Mouse (Mus musculus): ENCODE data around the gene Tjp1. TPM values are rescaled to one million over a fixed set of nuclear protein-coding genes. Genes with fewer than 3 reads are reported as not detected.

The Tjp1 gene
- polyA plus RNA-seq, 1 experiment from 2014 or later = 29.7 TPM

DNA sequence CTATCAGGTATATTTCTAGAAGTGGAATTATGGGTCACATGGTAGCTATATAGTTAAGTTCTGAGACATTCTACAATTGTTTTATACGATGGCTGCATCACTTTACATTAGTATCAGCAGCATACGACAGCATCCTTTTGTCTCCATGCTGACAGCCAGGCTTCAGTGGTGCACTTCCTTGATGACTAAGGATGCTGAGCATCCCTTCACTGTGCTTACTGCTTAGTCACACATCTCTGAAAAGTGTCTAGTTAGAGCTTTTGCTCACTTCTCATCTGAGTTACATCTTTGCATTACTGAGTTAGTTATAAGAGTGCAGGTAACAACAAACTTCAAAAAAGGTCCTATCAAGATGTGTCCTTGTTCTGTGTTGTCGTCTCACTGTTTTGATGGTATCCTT lies 182.3 kb downstream of the Tjp1 start:
- no peaks in the 10 kb centered on the region for H3K9me3 ChIP-seq (replicated peaks)
- H3K9ac ChIP-seq (replicated peaks) = no peak overlapping the region
- no peaks in the 10 kb centered on the region for H3K27me3 ChIP-seq (replicated peaks)
- no peak overlapping the region for H3K27ac ChIP-seq (replicated peaks)
- WGBS = 85% methylated on average over 3 of the region's 3 CpGs
- ATAC-seq (ENCODE audit: low FRiP score) = no peak
- H3K36me3 ChIP-seq = peaks cover 11% of the 10 kb centered on the region; the same call in 1 of the 2 replicates
- no peak overlapping the region for H3K4me3 ChIP-seq (replicated peaks)
- H3K4me2 ChIP-seq = no peak overlapping the region
- no peaks in the 10 kb centered on the region for H3K4me1 ChIP-seq

- Histone ChIP-seq H3K4me2 (no peak overlapping the region), H3K4me3 (replicated peaks) (no peak overlapping the region), H3K9ac (replicated peaks) (no peak overlapping the region), H3K9me3 (replicated peaks) (no peaks in the 10 kb centered on the region), H3K36me3 (peaks cover 32% of the 10 kb centered on the region), H3K27me3 (replicated peaks) (no peaks in the 10 kb centered on the region), H3K27ac (replicated peaks) (no peak overlapping the region), H3K4me1 (no peaks in the 10 kb centered on the region)
- 91% methylated on average over 7 of the region's 7 CpGs for WGBS
- ATAC-seq (ENCODE audit: low FRiP score) = no peak
Observed at GRCm38 (mm10) chr7:65337581-65338270, 189.9 kb downstream of the Tjp1 start.

GRCm38 (mm10) chr7:65333081-65333760 lies 194.4 kb downstream of the Tjp1 start:
- Histone ChIP-seq H3K27ac (replicated peaks) (no peak overlapping the region), H3K9ac (replicated peaks) (no peak overlapping the region), H3K27me3 (replicated peaks) (no peaks in the 10 kb centered on the region), H3K9me3 (replicated peaks) (no peaks in the 10 kb centered on the region), H3K4me1 (no peaks in the 10 kb centered on the region), H3K36me3 (peaks cover 17% of the 10 kb centered on the region), H3K4me3 (replicated peaks) (no peak overlapping the region), H3K4me2 (no peak overlapping the region)
- ATAC-seq (ENCODE audit: low FRiP score) = no peak
- WGBS = 82% methylated on average over 2 of the region's 2 CpGs

DNA sequence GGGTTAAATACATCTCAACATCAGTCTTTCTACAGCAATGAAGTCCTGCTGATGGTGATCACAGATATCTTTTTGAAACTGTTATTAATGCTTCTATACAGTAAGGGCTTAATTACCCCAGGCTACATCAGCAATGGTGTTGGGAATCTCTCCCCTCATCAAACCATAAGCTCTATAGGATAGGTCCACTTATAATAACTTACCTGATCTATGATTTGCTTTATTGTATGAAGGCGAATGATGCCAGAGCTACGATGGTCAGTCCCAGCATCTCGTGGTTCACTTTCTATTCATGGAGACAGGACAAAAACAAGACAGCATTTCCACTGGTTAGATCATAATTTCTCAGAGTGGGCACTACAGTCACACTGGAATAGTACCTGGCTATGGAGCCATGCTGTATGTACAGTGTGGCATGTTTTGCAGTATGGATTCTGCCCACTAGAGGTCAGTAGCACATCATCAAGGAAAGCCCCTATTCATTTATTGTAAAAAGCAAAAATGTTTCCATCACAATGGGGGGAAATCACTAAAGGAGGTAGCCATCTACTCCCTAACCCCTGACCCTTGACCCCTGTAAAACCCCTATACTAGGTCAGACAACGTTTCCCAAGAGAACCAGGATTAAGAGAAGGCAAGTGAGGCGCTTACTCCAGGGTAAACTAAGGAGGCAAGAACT lies 208.4 kb downstream of the Tjp1 start:
- Histone ChIP-seq H3K27ac (replicated peaks) (no peak overlapping the region), H3K4me2 (no peak overlapping the region), H3K36me3 (peaks cover 33% of the 10 kb centered on the region), H3K4me1 (no peaks in the 10 kb centered on the region), H3K4me3 (replicated peaks) (no peak overlapping the region), H3K27me3 (replicated peaks) (no peaks in the 10 kb centered on the region), H3K9me3 (replicated peaks) (no peaks in the 10 kb centered on the region), H3K9ac (replicated peaks) (no peak overlapping the region)
- WGBS = 70% methylated on average over 5 of the region's 5 CpGs
- ATAC-seq (ENCODE audit: low FRiP score) = peak; percentile 78; the same call in 1 of the 2 replicates

DNA sequence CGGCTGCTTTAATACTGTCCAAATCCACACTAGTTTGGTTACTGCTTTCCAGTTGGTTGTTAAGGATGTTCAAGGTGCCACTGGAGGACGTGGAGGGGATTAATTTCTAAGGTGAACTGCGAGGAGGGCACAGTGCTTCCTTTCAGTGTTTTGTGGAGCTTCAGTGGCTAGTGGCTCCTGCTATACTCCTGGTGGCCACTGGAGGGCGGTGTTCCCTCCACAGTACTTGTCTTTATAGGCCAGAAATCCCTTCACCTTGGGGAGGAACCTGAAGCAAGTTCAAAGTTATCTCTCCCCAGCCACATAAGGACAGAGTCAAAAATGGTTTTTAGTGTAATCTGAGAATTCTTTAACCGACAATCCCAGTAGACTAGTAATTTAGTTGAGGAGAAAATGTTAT lies 210.2 kb downstream of the Tjp1 start:
- H3K4me1 ChIP-seq = no peaks in the 10 kb centered on the region
- no peak overlapping the region for H3K9ac ChIP-seq (replicated peaks)
- no peak overlapping the region for H3K27ac ChIP-seq (replicated peaks)
- peaks cover 40% of the 10 kb centered on the region for H3K36me3 ChIP-seq
- H3K27me3 ChIP-seq (replicated peaks) = no peaks in the 10 kb centered on the region
- no peak overlapping the region for H3K4me3 ChIP-seq (replicated peaks)
- no peaks in the 10 kb centered on the region for H3K9me3 ChIP-seq (replicated peaks)
- no peak for ATAC-seq (ENCODE audit: low FRiP score)
- no peak overlapping the region for H3K4me2 ChIP-seq
- 39% methylated on average over 5 of the region's 5 CpGs for WGBS

DNA sequence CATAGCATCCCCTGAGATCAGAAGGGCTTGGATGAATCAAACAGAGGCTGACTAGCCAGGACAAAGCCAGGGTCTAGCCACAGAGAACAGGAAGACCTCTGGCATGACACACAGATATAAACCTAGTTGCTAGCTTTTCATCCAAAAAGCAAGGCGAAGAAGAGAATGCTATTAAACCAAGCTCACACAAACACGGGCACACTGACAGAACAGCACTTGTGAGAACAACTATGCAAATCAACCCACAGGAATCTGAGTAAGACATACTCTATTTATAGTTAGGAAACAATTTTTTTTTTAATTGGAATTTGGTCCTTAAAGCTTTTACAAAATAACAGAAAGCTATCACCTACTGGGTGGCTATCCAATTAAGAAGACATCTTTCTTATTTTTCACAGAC lies 212.4 kb downstream of the Tjp1 start:
- H3K9me3 ChIP-seq (replicated peaks) = no peaks in the 10 kb centered on the region
- no peak overlapping the region for H3K27ac ChIP-seq (replicated peaks)
- no peaks in the 10 kb centered on the region for H3K27me3 ChIP-seq (replicated peaks)
- H3K4me1 ChIP-seq = no peaks in the 10 kb centered on the region
- H3K36me3 ChIP-seq = peaks cover 51% of the 10 kb centered on the region
- H3K9ac ChIP-seq (replicated peaks) = no peak overlapping the region
- H3K4me2 ChIP-seq = no peak overlapping the region
- WGBS = 85% methylated on average over 2 of the region's 2 CpGs
- no peak overlapping the region for H3K4me3 ChIP-seq (replicated peaks)
- no peak for ATAC-seq (ENCODE audit: low FRiP score)

- no peak overlapping the region for H3K4me3 ChIP-seq (replicated peaks)
- WGBS = 92% methylated on average over 6 of the region's 6 CpGs
- no peaks in the 10 kb centered on the region for H3K9me3 ChIP-seq (replicated peaks)
- H3K27me3 ChIP-seq (replicated peaks) = no peaks in the 10 kb centered on the region
- ATAC-seq (ENCODE audit: low FRiP score) = no peak
- peaks cover 23% of the 10 kb centered on the region for H3K36me3 ChIP-seq
- no peak overlapping the region for H3K9ac ChIP-seq (replicated peaks)
- H3K4me1 ChIP-seq = no peaks in the 10 kb centered on the region
- H3K27ac ChIP-seq (replicated peaks) = no peak overlapping the region
- no peak overlapping the region for H3K4me2 ChIP-seq
Observed at GRCm38 (mm10) chr7:65296675-65297589, 230.6 kb downstream of the Tjp1 start.

DNA sequence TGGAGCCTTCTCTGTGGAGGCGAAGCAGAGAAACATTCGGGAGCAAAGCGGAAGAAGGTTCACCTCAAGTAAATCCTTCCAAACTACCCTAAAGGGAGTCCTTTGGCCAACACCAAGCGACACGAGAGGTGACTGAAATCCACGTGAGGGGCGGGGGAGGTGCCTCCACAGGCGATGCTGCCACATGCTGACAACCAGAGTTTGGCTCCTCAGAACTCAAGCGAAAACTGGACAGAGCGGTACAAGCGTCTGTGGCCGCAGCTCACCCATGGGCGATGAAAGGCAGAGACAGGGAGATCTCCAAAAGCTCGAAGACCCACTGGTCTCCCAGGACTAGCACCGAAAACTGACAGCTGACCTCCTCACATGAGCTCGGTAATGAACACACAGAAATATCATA lies 244.7 kb downstream of the Tjp1 start:
- H3K4me3 ChIP-seq (replicated peaks) = no peak overlapping the region
- ATAC-seq (ENCODE audit: low FRiP score) = no peak
- H3K27me3 ChIP-seq (replicated peaks) = no peaks in the 10 kb centered on the region
- H3K9ac ChIP-seq (replicated peaks) = no peak overlapping the region
- no peaks in the 10 kb centered on the region for H3K36me3 ChIP-seq
- H3K27ac ChIP-seq (replicated peaks) = no peak overlapping the region
- 77% methylated on average over 16 of the region's 16 CpGs for WGBS
- H3K9me3 ChIP-seq (replicated peaks) = no peaks in the 10 kb centered on the region
- 0 out of 2 replicates have a peak, but pooled peaks cover 3% of the 10 kb centered on the region for H3K4me1 ChIP-seq
- H3K4me2 ChIP-seq = no peak overlapping the region

- no peak overlapping the region for H3K27ac ChIP-seq (replicated peaks)
- no peak overlapping the region for H3K9ac ChIP-seq (replicated peaks)
- no peak for ATAC-seq (ENCODE audit: low FRiP score)
Observed at GRCm38 (mm10) chr7:65281960-65282359, 245.6 kb downstream of the Tjp1 start.

GRCm38 (mm10) chr7:65280944-65281912 lies 246.4 kb downstream of the Tjp1 start:
- Histone ChIP-seq H3K9ac (replicated peaks) (no peak overlapping the region), H3K36me3 (no peaks in the 10 kb centered on the region), H3K4me3 (replicated peaks) (no peak overlapping the region), H3K4me1 (0 out of 2 replicates have a peak, but pooled peaks cover 3% of the 10 kb centered on the region), H3K27ac (replicated peaks) (no peak overlapping the region), H3K4me2 (no peak overlapping the region), H3K27me3 (replicated peaks) (no peaks in the 10 kb centered on the region), H3K9me3 (replicated peaks) (no peaks in the 10 kb centered on the region)
- peak; percentile 16; the same call in 1 of the 2 replicates for ATAC-seq (ENCODE audit: low FRiP score)
- 63% methylated on average over 10 of the region's 10 CpGs for WGBS

More at GRCm38 (mm10) chr7:65281960-65282359, 245.6 kb downstream of the Tjp1 start:
- H3K4me2 ChIP-seq = no peak overlapping the region
- H3K4me3 ChIP-seq (replicated peaks) = no peak overlapping the region
- H3K36me3 ChIP-seq = no peaks in the 10 kb centered on the region
- WGBS = 49% methylated on average over 3 of the region's 3 CpGs
- H3K27me3 ChIP-seq (replicated peaks) = no peaks in the 10 kb centered on the region
- H3K9me3 ChIP-seq (replicated peaks) = no peaks in the 10 kb centered on the region
- 0 out of 2 replicates have a peak, but pooled peaks cover 3% of the 10 kb centered on the region for H3K4me1 ChIP-seq

All from neural tube, embryonic 15.5 days (tissue).